Mouse (Mus musculus) kidney, postnatal 10 days (tissue): Measurements from ENCODE around the gene Smarca2.
A peak's percentile ranks its signal among the peaks of the same experiment; 100 is the strongest.

Experiments used
- DNase-seq: peaks from one replicate; pipeline ENCODE4 v3.0.0; 2021; ENCODE audit warnings: mixed read lengths

Gene Smarca2

GRCm38 (mm10) chr19:26790386-26791346 is 185.8 kb downstream of the Smarca2 start:
- no peak for DNase-seq

DNA sequence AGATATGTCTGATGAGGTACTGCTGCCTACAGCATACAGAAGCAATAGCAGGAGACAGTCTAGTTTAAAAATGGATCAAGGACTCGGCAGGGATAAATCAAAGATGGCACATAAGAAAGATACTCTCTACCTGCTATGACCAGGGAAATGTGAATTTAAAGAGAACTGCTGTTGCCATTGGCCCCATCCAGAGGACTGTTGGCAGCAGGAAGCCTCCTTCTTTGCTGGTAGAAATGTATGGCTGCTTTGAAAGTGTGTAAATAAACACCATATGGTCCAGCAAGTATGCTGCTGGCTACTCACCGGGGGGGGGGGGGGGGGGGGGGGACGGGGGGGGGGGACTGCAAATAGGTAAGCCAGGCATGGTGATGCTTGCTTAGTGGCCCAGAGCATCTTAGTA is 189.5 kb downstream of the Smarca2 start:
- DNase-seq: no peak

DNA sequence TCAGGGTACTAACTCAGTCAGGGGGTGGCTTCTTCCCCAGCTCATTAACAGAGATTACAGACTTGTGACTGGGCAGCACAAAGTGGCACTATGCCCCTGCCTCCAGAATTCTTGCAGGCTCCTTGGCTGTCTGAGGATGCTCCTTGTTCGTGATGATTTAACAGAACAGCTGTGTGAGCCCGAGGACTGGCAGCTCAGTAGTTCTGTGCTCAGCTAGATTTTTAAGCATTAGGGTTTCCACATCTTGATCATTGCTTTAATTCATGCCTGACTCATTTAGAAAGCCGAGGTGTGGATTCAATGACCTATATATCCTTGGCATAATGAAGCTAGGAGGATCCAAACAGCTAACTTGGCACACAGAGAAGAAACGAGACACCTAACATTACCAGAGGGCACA is 191.2 kb downstream of the Smarca2 start:
- no peak for DNase-seq

DNA sequence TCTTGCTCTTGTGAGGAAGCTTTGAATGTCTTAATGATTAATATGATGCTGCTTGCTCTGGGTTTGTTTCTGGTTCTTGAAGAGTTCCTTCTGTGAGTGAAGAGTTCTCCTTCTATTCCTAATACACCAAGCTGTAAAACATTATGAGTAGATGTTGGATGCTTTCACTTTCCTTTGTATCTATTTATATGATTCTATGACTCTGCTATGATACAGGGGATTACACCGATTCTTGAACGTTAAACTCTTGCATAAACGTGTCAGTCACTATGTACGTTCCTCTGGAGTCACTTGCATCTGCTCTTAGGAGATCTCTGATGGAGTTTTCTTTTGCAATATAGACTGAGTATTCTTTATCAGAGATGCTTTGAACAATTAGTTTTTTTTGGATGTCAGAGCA is 199.6 kb downstream of the Smarca2 start:
- no peak for DNase-seq

DNA sequence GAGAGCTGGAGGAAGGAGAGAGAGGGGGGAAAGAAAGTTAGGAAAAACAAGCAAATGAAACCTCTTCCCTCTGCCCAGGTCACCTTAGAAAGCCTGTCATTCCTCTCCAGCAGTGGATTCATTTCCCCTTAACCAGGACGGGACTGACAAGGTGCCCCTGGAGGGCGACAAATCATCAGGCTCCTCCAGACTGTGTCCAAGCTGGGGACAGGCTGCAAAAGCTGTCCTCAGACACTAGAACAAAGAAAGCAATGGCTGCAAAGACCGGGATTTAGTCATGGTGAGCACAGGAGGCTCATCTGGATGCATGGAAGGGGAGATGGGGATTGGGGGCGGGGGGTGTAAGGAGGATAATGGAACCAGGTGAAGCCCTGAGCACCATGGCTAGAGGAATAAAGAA is 209.8 kb downstream of the Smarca2 start:
- peak; percentile 49 for DNase-seq

DNA sequence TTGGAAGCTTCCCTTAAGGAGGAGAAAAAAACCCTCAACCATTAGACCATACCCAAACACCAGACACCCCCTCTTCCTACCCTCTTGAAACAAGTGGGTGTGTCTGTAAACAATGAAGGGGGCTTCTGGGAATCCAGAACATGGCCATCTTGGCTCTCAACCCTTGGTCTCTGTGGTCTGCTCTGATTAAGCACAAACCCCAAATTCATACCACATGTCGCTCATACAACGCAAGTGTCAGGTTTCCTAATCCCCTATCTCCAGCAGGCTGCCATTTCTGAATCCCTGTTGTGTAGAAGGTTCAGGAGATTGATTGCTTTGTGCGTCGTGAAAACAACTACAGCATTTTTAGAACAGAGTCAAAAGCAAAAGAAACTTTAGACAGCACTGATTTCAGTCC is 213.1 kb downstream of the Smarca2 start:
- DNase-seq: no peak
